Mouse (Mus musculus): ENCODE results near the gene Cenpv.

DNA sequence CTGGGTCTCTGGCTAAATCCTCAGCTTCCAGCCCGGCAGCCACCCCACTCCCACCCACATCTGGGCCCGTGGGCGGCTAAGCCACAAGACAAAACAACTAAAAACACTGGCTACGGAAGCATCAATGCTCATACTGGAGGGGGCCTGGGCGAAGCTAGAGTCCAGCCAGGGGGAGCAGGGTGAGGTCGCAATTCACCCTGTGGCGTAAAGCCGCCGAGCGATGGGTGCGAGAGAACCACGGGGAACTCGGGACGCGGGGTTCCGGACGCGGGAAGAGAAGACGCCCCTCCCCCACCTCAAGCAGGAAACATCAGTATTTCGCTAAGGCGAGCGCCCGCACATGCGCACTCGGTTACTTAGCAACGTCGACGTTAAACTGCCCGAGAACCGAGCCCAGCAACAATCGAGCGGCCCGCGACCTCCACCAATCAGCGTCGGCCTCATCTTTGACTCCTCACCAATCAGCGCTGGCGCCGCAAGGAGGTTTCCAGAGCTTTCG is 11.7 kb upstream of the Cenpv start, which contains the start of gene Ubb:
- TF ChIP-seq EP300 (IDR thresholded peaks at IDR 0.05; ENCODE audit: low read depth) (no peak), CTCF (IDR thresholded peaks at IDR 0.05; ENCODE audit: low read depth) (no peak)
